Mouse (Mus musculus): Measurements from ENCODE around the gene Prph. TPM values are rescaled to one million over a fixed set of nuclear protein-coding genes. Genes with fewer than 3 reads are reported as not detected.
"Not testable (repeated sequence)": the region's sequence is repeated elsewhere in the genome, so short reads cannot be mapped to it uniquely, and the experiment has no call there.

The Prph gene
- polyA plus RNA-seq, 1 experiment from 2014 or later = not detected

DNA sequence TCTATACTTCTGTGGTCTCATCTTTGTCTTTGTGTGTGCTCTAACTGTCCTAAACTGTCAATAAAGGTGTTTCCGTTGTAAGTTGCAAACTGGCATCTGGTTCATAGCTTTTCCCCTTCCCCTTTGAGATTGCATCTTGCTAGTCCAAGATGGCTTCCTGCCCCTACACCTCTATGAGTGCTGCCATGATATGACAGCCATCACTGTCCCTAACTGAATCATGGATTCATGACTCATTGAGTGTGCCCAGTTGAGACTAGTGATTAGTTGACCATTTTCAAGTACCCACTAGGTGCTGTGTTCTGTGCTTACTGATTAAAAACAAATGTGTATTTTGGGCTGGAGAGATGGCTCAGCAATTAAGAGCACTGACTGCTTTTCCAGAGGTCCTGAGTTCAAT, 16.9 kb upstream of the Prph start:
- Histone ChIP-seq H3K36me3 (peaks cover 47% of the 10 kb centered on the region), H3K27me3 (ENCODE audit: low read depth, poor library complexity, severe bottlenecking) (peaks cover 11% of the 10 kb centered on the region; the same call in 1 of the 2 replicates), H3K4me1 (peaks cover 4% of the 10 kb centered on the region; the same call in 1 of the 2 replicates), H3K4me3 (no peak overlapping the region), H3K27ac (no peak overlapping the region), H3K9me3 (replicated peaks) (no peaks in the 10 kb centered on the region)
- 85% methylated on average over 1 of the region's 1 CpGs for WGBS
- DNase-seq (ENCODE audit: low spot score) = no peak

GRCm38 (mm10) chr15:99038797-99039196, 16.2 kb upstream of the Prph start:
- 91% methylated on average over 5 of the region's 5 CpGs for WGBS
- DNase-seq (ENCODE audit: low spot score) = no peak
- Histone ChIP-seq H3K36me3 (peaks cover 40% of the 10 kb centered on the region), H3K4me3 (no peak overlapping the region), H3K27ac (no peak overlapping the region), H3K4me1 (0 out of 2 replicates have a peak, but pooled peaks cover 2% of the 10 kb centered on the region), H3K9me3 (replicated peaks) (no peaks in the 10 kb centered on the region), H3K27me3 (ENCODE audit: low read depth, poor library complexity, severe bottlenecking) (peaks cover 11% of the 10 kb centered on the region; the same call in 1 of the 2 replicates)

DNA sequence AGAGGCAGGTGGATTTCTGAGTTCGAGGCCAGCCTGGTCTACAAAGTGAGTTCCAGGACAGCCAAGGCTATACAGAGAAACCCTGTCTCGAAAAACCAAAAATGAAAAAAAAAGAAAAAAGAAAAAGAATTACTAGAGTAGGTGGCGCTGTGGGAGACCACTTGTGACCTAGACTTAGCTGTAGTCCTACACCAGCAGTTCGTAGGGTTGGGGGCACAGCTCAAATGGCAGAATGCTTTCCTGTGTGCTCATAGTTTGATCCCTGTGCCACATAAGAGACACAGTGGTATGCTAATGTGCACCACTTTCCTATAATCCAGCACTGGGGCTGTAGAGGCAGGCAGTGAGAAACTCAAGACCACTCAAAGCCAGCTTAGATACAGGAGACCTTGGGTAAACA, 15.7 kb upstream of the Prph start:
- H3K27ac ChIP-seq = no peak overlapping the region
- peaks cover 11% of the 10 kb centered on the region; the same call in 1 of the 2 replicates for H3K27me3 ChIP-seq (ENCODE audit: low read depth, poor library complexity, severe bottlenecking)
- H3K36me3 ChIP-seq = peaks cover 38% of the 10 kb centered on the region
- no peaks in the 10 kb centered on the region for H3K9me3 ChIP-seq (replicated peaks)
- 0 out of 2 replicates have a peak, but pooled peaks cover 2% of the 10 kb centered on the region for H3K4me1 ChIP-seq
- no peak for DNase-seq (ENCODE audit: low spot score)
- WGBS = 90% methylated on average over 4 of the region's 4 CpGs
- no peak overlapping the region for H3K4me3 ChIP-seq

GRCm38 (mm10) chr15:99039996-99040919, 14.7 kb upstream of the Prph start:
- Histone ChIP-seq H3K4me1 (peaks cover 8% of the 10 kb centered on the region; the same call in 1 of the 2 replicates), H3K27ac (no peak overlapping the region), H3K27me3 (ENCODE audit: low read depth, poor library complexity, severe bottlenecking) (peaks cover 11% of the 10 kb centered on the region; the same call in 1 of the 2 replicates), H3K36me3 (peaks cover 29% of the 10 kb centered on the region), H3K9me3 (replicated peaks) (no peaks in the 10 kb centered on the region), H3K4me3 (no peak overlapping the region)
- WGBS = 70% methylated on average over 26 of the region's 26 CpGs
- no peak for DNase-seq (ENCODE audit: low spot score)

DNA sequence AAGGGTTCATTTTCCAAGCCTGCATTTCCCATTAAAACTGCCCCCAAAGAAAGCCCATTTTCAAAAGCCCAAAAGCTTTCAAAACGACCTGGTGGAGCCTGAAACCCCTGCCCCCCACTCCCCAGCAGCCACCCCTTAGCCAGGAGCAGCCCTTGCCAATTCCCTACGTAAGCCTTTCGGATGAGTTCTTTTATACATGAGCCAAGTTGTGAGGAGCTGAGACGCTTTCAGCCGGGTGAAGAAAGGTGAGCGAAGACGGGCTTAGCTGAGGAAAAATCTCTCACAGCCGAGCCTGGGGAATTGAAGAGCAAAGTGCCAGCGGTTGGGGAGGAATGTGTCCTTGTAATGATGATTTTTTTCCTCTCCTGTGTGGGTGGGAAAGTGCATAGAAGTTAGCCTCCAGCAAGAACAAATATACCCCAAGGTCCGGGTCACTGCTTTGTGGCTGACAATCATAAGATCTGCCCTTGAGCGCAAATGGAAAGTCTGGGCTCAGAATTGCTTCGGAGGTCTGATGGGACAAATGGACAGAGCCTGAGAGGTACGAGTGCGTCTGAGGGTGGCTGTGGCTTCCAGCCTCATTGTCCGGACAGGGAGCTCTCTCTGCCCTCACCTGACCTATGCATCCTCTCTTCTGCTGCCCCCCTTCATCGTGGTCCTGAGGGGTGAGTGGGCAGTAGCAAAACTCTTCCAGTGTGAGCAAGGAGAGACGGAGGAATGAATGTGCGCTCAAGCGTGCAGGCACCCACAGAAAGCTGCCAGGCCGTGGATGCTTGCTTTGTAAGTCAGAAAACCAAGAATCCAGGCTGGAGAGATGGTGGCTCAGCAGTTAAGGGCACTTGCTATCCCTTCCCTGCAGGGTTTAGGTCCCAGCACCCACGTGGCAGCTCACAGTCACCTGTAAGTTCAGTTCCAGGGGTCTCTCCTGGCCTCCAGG, 13.8 kb upstream of the Prph start:
- H3K4me3 ChIP-seq = no peak overlapping the region
- no peak overlapping the region for H3K27ac ChIP-seq
- no peaks in the 10 kb centered on the region for H3K9me3 ChIP-seq (replicated peaks)
- H3K27me3 ChIP-seq (ENCODE audit: low read depth, poor library complexity, severe bottlenecking) = peaks cover 11% of the 10 kb centered on the region; the same call in 1 of the 2 replicates
- 72% methylated on average over 21 of the region's 21 CpGs for WGBS
- H3K36me3 ChIP-seq = peaks cover 20% of the 10 kb centered on the region
- DNase-seq (ENCODE audit: low spot score) = no peak
- H3K4me1 ChIP-seq = peaks cover 8% of the 10 kb centered on the region; the same call in 1 of the 2 replicates

DNA sequence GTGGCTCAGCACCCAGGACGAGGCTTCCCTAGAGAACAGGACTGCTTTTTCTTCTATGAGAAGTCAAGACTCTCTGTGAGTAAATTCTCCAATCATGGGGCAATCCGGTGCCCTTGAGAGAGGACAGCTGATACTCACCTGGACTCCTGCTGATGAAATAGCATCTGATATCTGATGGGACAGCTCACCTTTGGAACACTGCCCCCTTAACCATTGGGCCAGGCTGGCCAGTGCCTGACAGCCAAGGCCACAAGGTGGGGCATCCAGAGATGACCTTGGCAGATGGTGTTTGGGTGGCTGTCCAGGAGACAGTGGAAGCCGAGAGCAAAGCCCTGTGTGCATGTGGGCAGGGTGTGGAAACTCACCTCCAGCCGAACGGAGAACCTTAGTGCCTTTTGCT, 12.6 kb upstream of the Prph start:
- no peaks in the 10 kb centered on the region for H3K9me3 ChIP-seq (replicated peaks)
- H3K27me3 ChIP-seq (ENCODE audit: low read depth, poor library complexity, severe bottlenecking) = peaks cover 16% of the 10 kb centered on the region; the same call in 1 of the 2 replicates
- H3K4me1 ChIP-seq = peaks cover 8% of the 10 kb centered on the region; the same call in 1 of the 2 replicates
- no peak overlapping the region for H3K27ac ChIP-seq
- 85% methylated on average over 5 of the region's 5 CpGs for WGBS
- H3K36me3 ChIP-seq = peaks cover 12% of the 10 kb centered on the region
- no peak overlapping the region for H3K4me3 ChIP-seq
- no peak for DNase-seq (ENCODE audit: low spot score)

- no peaks in the 10 kb centered on the region for H3K9me3 ChIP-seq (replicated peaks)
- no peaks in the 10 kb centered on the region for H3K36me3 ChIP-seq
- peaks cover 8% of the 10 kb centered on the region; the same call in 1 of the 2 replicates for H3K4me1 ChIP-seq
- no peak for DNase-seq (ENCODE audit: low spot score)
- no peak overlapping the region for H3K27ac ChIP-seq
- peaks cover 28% of the 10 kb centered on the region for H3K27me3 ChIP-seq (ENCODE audit: low read depth, poor library complexity, severe bottlenecking)
- 62% methylated on average over 3 of the region's 3 CpGs for WGBS
- no peak overlapping the region for H3K4me3 ChIP-seq
These were observed 10.1 kb upstream of the Prph start for GRCm38 (mm10) chr15:99044854-99045253.

DNA sequence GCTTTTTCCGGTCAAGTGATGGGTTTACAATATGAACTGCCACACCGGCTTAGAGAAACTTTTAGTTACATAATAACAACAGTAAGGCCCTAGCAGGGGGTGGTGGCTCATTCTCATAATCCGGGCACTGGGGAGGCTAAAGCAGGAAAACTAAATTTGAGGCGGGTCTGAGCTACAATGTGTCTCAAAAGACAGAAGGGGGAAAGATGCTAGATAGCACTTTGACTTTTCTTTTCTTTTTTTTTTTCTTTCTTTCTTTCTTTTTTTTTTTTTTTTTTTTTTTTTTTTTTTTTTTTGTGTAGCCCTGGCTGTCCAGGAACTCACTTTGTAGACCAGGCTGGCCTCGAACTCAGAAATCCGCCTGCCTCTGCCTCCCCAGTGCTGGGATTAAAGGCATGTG, 9.2 kb upstream of the Prph start:
- not testable (repeated sequence) for H3K27ac ChIP-seq; H3K9me3 ChIP-seq (replicated peaks); DNase-seq (ENCODE audit: low spot score); H3K4me1 ChIP-seq; H3K4me3 ChIP-seq; H3K36me3 ChIP-seq
- 91% methylated on average over 6 of the region's 6 CpGs for WGBS
- peaks cover 37% of the 10 kb centered on the region for H3K27me3 ChIP-seq (ENCODE audit: low read depth, poor library complexity, severe bottlenecking)

GRCm38 (mm10) chr15:99049473-99050253, 5.3 kb upstream of the Prph start:
- Histone ChIP-seq H3K4me1 (peaks cover 23% of the 10 kb centered on the region), H3K4me3 (no peak overlapping the region), H3K36me3 (no peaks in the 10 kb centered on the region), H3K27ac (no peak overlapping the region), H3K9me3 (replicated peaks) (no peaks in the 10 kb centered on the region), H3K27me3 (ENCODE audit: low read depth, poor library complexity, severe bottlenecking) (peaks cover 64% of the 10 kb centered on the region)
- 34% methylated on average over 13 of the region's 13 CpGs for WGBS
- peak; percentile 65 for DNase-seq (ENCODE audit: low spot score)

DNA sequence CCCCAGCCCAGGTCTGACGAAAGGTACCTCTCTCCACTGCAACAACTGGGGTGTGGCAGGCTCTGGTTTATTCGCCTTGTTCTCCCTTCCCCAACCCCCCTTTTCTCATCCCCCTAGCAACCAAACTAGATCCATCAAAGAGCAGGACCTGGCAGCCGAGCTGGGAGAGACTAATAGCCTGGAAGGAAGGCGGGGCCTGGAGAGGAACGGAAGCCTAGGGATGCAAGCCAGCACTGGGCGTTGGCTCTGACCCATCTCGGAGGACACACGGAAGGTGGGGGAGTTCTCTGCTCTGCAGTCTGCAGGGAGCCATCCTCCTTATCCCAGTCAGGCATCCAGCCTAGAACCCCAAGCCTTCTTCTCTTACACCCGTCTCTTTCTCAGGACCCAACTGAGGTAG, 1.6 kb upstream of the Prph start:
- WGBS = 3% methylated on average over 9 of the region's 9 CpGs
- no peaks in the 10 kb centered on the region for H3K36me3 ChIP-seq
- no peak overlapping the region for H3K27ac ChIP-seq
- no peak for DNase-seq (ENCODE audit: low spot score)
- peak overlapping the region; percentile 14; the same call in 1 of the 2 replicates for H3K4me3 ChIP-seq
- peaks cover 86% of the 10 kb centered on the region for H3K27me3 ChIP-seq (ENCODE audit: low read depth, poor library complexity, severe bottlenecking)
- peaks cover 37% of the 10 kb centered on the region for H3K4me1 ChIP-seq
- no peaks in the 10 kb centered on the region for H3K9me3 ChIP-seq (replicated peaks)

DNA sequence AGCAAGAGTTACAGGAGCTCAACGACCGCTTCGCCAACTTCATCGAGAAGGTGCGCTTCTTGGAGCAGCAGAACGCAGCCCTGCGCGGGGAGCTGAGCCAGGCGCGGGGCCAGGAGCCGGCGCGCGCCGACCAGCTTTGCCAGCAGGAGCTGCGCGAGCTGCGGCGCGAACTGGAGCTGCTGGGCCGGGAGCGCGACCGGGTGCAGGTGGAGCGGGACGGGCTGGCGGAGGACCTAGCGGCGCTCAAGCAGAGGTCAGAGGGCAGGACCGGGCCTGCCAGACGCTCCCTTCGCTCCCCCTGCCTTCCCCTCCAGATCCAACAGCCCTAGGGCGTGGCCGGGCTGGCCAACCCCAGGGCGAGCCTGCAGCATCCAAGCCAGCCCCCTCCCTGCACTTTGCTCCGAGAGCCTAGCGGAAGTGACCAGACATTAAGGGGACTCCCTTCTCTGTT, 562 bp downstream of the Prph start:
- Histone ChIP-seq H3K27me3 (ENCODE audit: low read depth, poor library complexity, severe bottlenecking) (peaks cover 99% of the 10 kb centered on the region), H3K4me3 (peak overlapping the region; percentile 49), H3K36me3 (no peaks in the 10 kb centered on the region), H3K9me3 (replicated peaks) (no peaks in the 10 kb centered on the region), H3K27ac (0 out of 2 replicates have a peak overlapping the region, but pooled peaks have one; percentile 30), H3K4me1 (peaks cover 37% of the 10 kb centered on the region)
- peak; percentile 65 for DNase-seq (ENCODE audit: low spot score)
- under 1% methylated on average over 37 of the region's 37 CpGs for WGBS

GRCm38 (mm10) chr15:99056332-99056731, 1.4 kb downstream of the Prph start:
- H3K36me3 ChIP-seq = no peaks in the 10 kb centered on the region
- H3K27me3 ChIP-seq (ENCODE audit: low read depth, poor library complexity, severe bottlenecking) = peaks cover 96% of the 10 kb centered on the region
- no peak overlapping the region for H3K27ac ChIP-seq
- peak; percentile 66 for DNase-seq (ENCODE audit: low spot score)
- no peaks in the 10 kb centered on the region for H3K9me3 ChIP-seq (replicated peaks)
- H3K4me3 ChIP-seq = peak overlapping the region; percentile 49; the same call in 1 of the 2 replicates
- H3K4me1 ChIP-seq = peaks cover 37% of the 10 kb centered on the region
- 8% methylated on average over 14 of the region's 14 CpGs for WGBS
